Mouse (Mus musculus): Measurements from ENCODE around the gene Arrdc5.

GRCm38 (mm10) chr17:56309191-56309945 is 9.3 kb upstream of the Arrdc5 start:
- TF ChIP-seq MAX (IDR thresholded peaks at IDR 0.05): no peak
- no peak for TF ChIP-seq USF1 (IDR thresholded peaks at IDR 0.05; ENCODE audit: low read depth)
- no peak for TF ChIP-seq CTCF (IDR thresholded peaks at IDR 0.05; ENCODE audit: control insufficient read depth, insufficient read depth, insufficient read length)
- no peak for TF ChIP-seq MYOD1 (IDR thresholded peaks at IDR 0.05; ENCODE audit: control insufficient read depth, insufficient read length, low read depth)
- no peak for TF ChIP-seq MYOG (IDR thresholded peaks at IDR 0.05; ENCODE audit: control insufficient read depth, extremely low read depth, insufficient read length)
- no peak for TF ChIP-seq CEBPB (IDR thresholded peaks at IDR 0.05; ENCODE audit: low read depth)
